ENCODE assay signal across 14 mouse cellular contexts in genomic region chr4:23602294-23602932, GRCm38 (mm10).
DNase-seq lines count a peak whose midpoint lies in the region; ATAC-seq lines count a peak whose summit lies in the region.
"Had no signal": no experiment of that assay in that cellular context is flagged by ENCODE, and none has a peak within 500 bp of the region (broad histone marks: within the 10 kb centered on the region; RNA-seq: fewer than 3 reads in every experiment).

No protein-coding gene starts in this region.

- H3K4me2 ChIP-seq in hindbrain, embryonic 13.5 days: peak overlapping the region; percentile 55
- H3K4me2 ChIP-seq in midbrain, embryonic 16.5 days (ENCODE audit: low read length): peak overlapping the region; percentile 47
- no peak overlapping the region for H3K4me2 ChIP-seq in heart, embryonic 12.5 days

- peaks cover 26% of the 10 kb centered on the region for H3K4me1 ChIP-seq in hindbrain, embryonic 13.5 days (replicated peaks)
- peaks cover 16% of the 10 kb centered on the region for H3K4me1 ChIP-seq in midbrain, embryonic 16.5 days (ENCODE audit: control insufficient read depth, insufficient read depth, low read length)
- no peaks in the 10 kb centered on the region for H3K4me1 ChIP-seq in heart, embryonic 12.5 days (replicated peaks)
- H3K4me1 ChIP-seq: heart, embryonic 13.5 days; intestine, embryonic 15.5 days had no signal

- H3K27ac ChIP-seq in hindbrain, embryonic 13.5 days: peak overlapping the region; percentile 85
- H3K27ac ChIP-seq in midbrain, embryonic 16.5 days (ENCODE audit: low read length): peak overlapping the region; percentile 75
- H3K27ac ChIP-seq in heart, embryonic 12.5 days (ENCODE audit: poor library complexity, severe bottlenecking): no peak overlapping the region
- H3K27ac ChIP-seq: heart, embryonic 13.5 days; intestine, embryonic 15.5 days had no signal

- ATAC-seq in hindbrain, embryonic 13.5 days (ENCODE audit: low FRiP score): peak; percentile 84
- peak; percentile 86 for ATAC-seq in midbrain, embryonic 16.5 days
- ATAC-seq in heart, embryonic 12.5 days (ENCODE audit: insufficient number of reproducible peaks, low FRiP score): no peak
- ATAC-seq: CD4-positive, CD25-positive, alpha-beta regulatory T cell, adult 4 months; intestine, embryonic 15.5 days had no signal

- 11% methylated on average over 9 of the region's 9 CpGs for WGBS in hindbrain, embryonic 13.5 days
- 4% methylated on average over 9 of the region's 9 CpGs for WGBS in midbrain, embryonic 16.5 days
- 86% methylated on average over 9 of the region's 9 CpGs for WGBS in heart, embryonic 12.5 days

- DNase-seq in brain, adult 2 months (ENCODE audit: low read depth, low spot score): peak; percentile 62
- DNase-seq in embryo, embryonic 11 days: peak; percentile 43
- DNase-seq in cerebellum, adult 18-20 months: no peak
- DNase-seq in thymus, postnatal 36 days: no peak
- DNase-seq: kidney, postnatal 36 days; lung, adult 18-20 months; thymus, postnatal 25 days had no signal

- H3K27me3 ChIP-seq in hindbrain, embryonic 13.5 days: no peaks in the 10 kb centered on the region
- H3K27me3 ChIP-seq in midbrain, embryonic 16.5 days (ENCODE audit: control insufficient read depth, insufficient read depth, low read depth, low read length): no peaks in the 10 kb centered on the region
- H3K27me3 ChIP-seq in heart, embryonic 12.5 days (replicated peaks): no peaks in the 10 kb centered on the region
- H3K27me3 ChIP-seq: heart, embryonic 13.5 days; intestine, embryonic 15.5 days had no signal

- H3K36me3 ChIP-seq in hindbrain, embryonic 13.5 days: no peaks in the 10 kb centered on the region
- no peaks in the 10 kb centered on the region for H3K36me3 ChIP-seq in midbrain, embryonic 16.5 days (ENCODE audit: control insufficient read depth, insufficient read depth, low read length)
- no peaks in the 10 kb centered on the region for H3K36me3 ChIP-seq in heart, embryonic 12.5 days
- H3K36me3 ChIP-seq: heart, embryonic 13.5 days; intestine, embryonic 15.5 days had no signal

- H3K9me3 ChIP-seq in hindbrain, embryonic 13.5 days: no peaks in the 10 kb centered on the region
- no peaks in the 10 kb centered on the region for H3K9me3 ChIP-seq in midbrain, embryonic 16.5 days (replicated peaks; ENCODE audit: control insufficient read depth, low read length, poor library complexity, severe bottlenecking)
- H3K9me3 ChIP-seq in heart, embryonic 12.5 days (replicated peaks): no peaks in the 10 kb centered on the region
- H3K9me3 ChIP-seq: heart, embryonic 13.5 days; intestine, embryonic 15.5 days had no signal

- H3K9ac ChIP-seq in hindbrain, embryonic 13.5 days: peak overlapping the region; percentile 53; the same call in 1 of the 2 replicates
- H3K9ac ChIP-seq in midbrain, embryonic 16.5 days (ENCODE audit: low read depth, low read length): peak overlapping the region; percentile 41; the same call in 1 of the 2 replicates
- no peak overlapping the region for H3K9ac ChIP-seq in heart, embryonic 12.5 days
- H3K9ac ChIP-seq: heart, embryonic 13.5 days; intestine, embryonic 15.5 days had no signal

- H3K4me3 ChIP-seq in hindbrain, embryonic 13.5 days: peak overlapping the region; percentile 23
- peak overlapping the region; percentile 26 for H3K4me3 ChIP-seq in midbrain, embryonic 16.5 days (ENCODE audit: low read depth, low read length)
- no peak overlapping the region for H3K4me3 ChIP-seq in heart, embryonic 12.5 days
- H3K4me3 ChIP-seq: erythroblast, embryonic 14.5 days; heart, embryonic 13.5 days; intestine, embryonic 15.5 days had no signal

Comparison
In these comparisons a context has a peak if more than half of its experiments do, and no peak if none do; other contexts are left out.
1. DNase-seq: peak in brain, adult 2 months (single experiment) and embryo, embryonic 11 days (single experiment); none in cerebellum, adult 18-20 months (0 of 2) and thymus, postnatal 36 days (0 of 2).